Mouse (Mus musculus) cerebellum, adult 2 months (tissue): ENCODE measurements around the gene Tbx19. TPM values are rescaled to one million over a fixed set of nuclear protein-coding genes. Genes with fewer than 3 reads are reported as not detected.
A peak's percentile ranks its signal among the peaks of the same experiment; 100 is the strongest.

ENCODE experiments used
- DNase-seq, 2 experiments: peaks; one replicate each; pipeline ENCODE4 v3.0.0; 2021
- H3K27ac ChIP-seq: fragments of 200-500 bp; 2 replicates; pipeline ENCODE4 v1.5.1; 2012; ENCODE audit warnings: low read length, control low read depth, inconsistent platforms; ENCODE audit not compliant: insufficient read depth
- H3K27me3 ChIP-seq: fragments of 200-500 bp; 2 replicates; pipeline ENCODE4 v1.6.1; 2012; ENCODE audit warnings: inconsistent platforms, mild to moderate bottlenecking, low read length, moderate library complexity; ENCODE audit not compliant: control insufficient read depth, insufficient read depth
- H3K4me1 ChIP-seq: fragments of 200-500 bp; 2 replicates; pipeline ENCODE4 v1.6.1; 2011; ENCODE audit warnings: low read length; ENCODE audit not compliant: control insufficient read depth, insufficient read depth
- H3K4me3 ChIP-seq: fragments of 200-500 bp; replicated peaks from 2 replicates; pipeline ENCODE3; 2011; ENCODE audit warnings: mild to moderate bottlenecking, low read depth, low read length, control low read depth; ENCODE audit not compliant: insufficient read depth
- CTCF ChIP-seq: fragments of 200-500 bp; IDR thresholded peaks from 2 replicates; pipeline ENCODE4 v1.5.1; 2011; ENCODE audit warnings: low read depth, mild to moderate bottlenecking, control low read depth, low read length, moderate library complexity, borderline replicate concordance; ENCODE audit not compliant: insufficient read depth
- POLR2A ChIP-seq: fragments of 200-500 bp; IDR thresholded peaks from 2 replicates; pipeline ENCODE4 v1.6.1; 2011; ENCODE audit warnings: low read length, control low read depth, borderline replicate concordance; ENCODE audit not compliant: insufficient read depth
- WGBS: fragments of 180-500 bp; shearing (Covaris S2); methylation state at CpG from one replicate; pipeline ENCODE4 v1.1.7; 2018; 5-methylcytosine and 5-hydroxymethylcytosine counted together
- polyA plus RNA-seq: library from polyadenylated mRNA; depleted of rRNA; stranded (reverse); fragments of >200 nt; gene quantifications from 2 replicates; pipeline ENCODE4 v1.2.3, GENCODE M21; 2012; rRNA removed

Tbx19 gene
- polyA plus RNA-seq, 1 experiment, result not detected

- Histone ChIP-seq H3K27me3 (no peaks in the 10 kb centered on the region), H3K27ac (no peak overlapping the region), H3K4me1 (no peaks in the 10 kb centered on the region; the same call in 1 of the 2 replicates), H3K4me3 (no peak overlapping the region)
- no peak for TF ChIP-seq CTCF
- no peak for TF ChIP-seq POLR2A
- DNase-seq, result no peak
- 47% methylated on average over 5 of the region's 5 CpGs for WGBS
Observed at GRCm38 (mm10) chr1:165108477-165108876, 52.1 kb downstream of the Tbx19 start.

- DNase-seq, result no peak
- TF ChIP-seq POLR2A (no peak), CTCF (no peak)
- WGBS, result 30% methylated on average over 2 of the region's 2 CpGs
- no peak overlapping the region for H3K27ac ChIP-seq
- no peak overlapping the region for H3K4me3 ChIP-seq
- no peaks in the 10 kb centered on the region; the same call in 1 of the 2 replicates for H3K4me1 ChIP-seq
- no peaks in the 10 kb centered on the region for H3K27me3 ChIP-seq
Observed at GRCm38 (mm10) chr1:165106011-165106385, 54.6 kb downstream of the Tbx19 start.

- Histone ChIP-seq H3K4me3 (no peak overlapping the region), H3K27me3 (no peaks in the 10 kb centered on the region), H3K27ac (no peak overlapping the region), H3K4me1 (no peaks in the 10 kb centered on the region)
- TF ChIP-seq POLR2A, result no peak
- TF ChIP-seq CTCF, result no peak
- WGBS, result 46% methylated on average over 9 of the region's 9 CpGs
- DNase-seq, result no peak
Observed at GRCm38 (mm10) chr1:165105270-165106010, 55.1 kb downstream of the Tbx19 start.

GRCm38 (mm10) chr1:165104707-165105259 is 55.8 kb downstream of the Tbx19 start:
- no peak for TF ChIP-seq CTCF
- TF ChIP-seq POLR2A, result no peak
- H3K27ac ChIP-seq, result no peak overlapping the region
- no peak overlapping the region for H3K4me3 ChIP-seq
- no peaks in the 10 kb centered on the region for H3K27me3 ChIP-seq
- DNase-seq, result no peak
- 36% methylated on average over 7 of the region's 7 CpGs for WGBS
- no peaks in the 10 kb centered on the region for H3K4me1 ChIP-seq

GRCm38 (mm10) chr1:165099569-165099968 is 61.0 kb downstream of the Tbx19 start:
- Histone ChIP-seq H3K4me1 (no peaks in the 10 kb centered on the region), H3K27me3 (no peaks in the 10 kb centered on the region), H3K4me3 (no peak overlapping the region), H3K27ac (no peak overlapping the region)
- no peak for TF ChIP-seq CTCF
- TF ChIP-seq POLR2A, result no peak
- DNase-seq, result no peak

- 17% methylated on average over 7 of the region's 7 CpGs for WGBS
- Histone ChIP-seq H3K27me3 (no peaks in the 10 kb centered on the region), H3K27ac (no peak overlapping the region), H3K4me1 (0 out of 2 replicates have a peak, but pooled peaks cover 3% of the 10 kb centered on the region), H3K4me3 (no peak overlapping the region)
- TF ChIP-seq CTCF (no peak), POLR2A (no peak)
- no peak for DNase-seq
Observed at GRCm38 (mm10) chr1:165094871-165095270, 65.7 kb downstream of the Tbx19 start.

- Histone ChIP-seq H3K4me1 (0 out of 2 replicates have a peak, but pooled peaks cover 3% of the 10 kb centered on the region), H3K27ac (no peak overlapping the region), H3K27me3 (no peaks in the 10 kb centered on the region), H3K4me3 (peak overlapping the region; percentile 50)
- peak; percentile 54 to 61 for DNase-seq
- TF ChIP-seq CTCF (no peak), POLR2A (no peak)
- WGBS, result 14% methylated on average over 15 of the region's 15 CpGs
Observed at GRCm38 (mm10) chr1:165091721-165092120, 68.9 kb downstream of the Tbx19 start.

GRCm38 (mm10) chr1:165089556-165089955 is 71.0 kb downstream of the Tbx19 start:
- TF ChIP-seq CTCF, result no peak
- Histone ChIP-seq H3K27ac (no peak overlapping the region), H3K27me3 (0 out of 2 replicates have a peak, but pooled peaks cover 1% of the 10 kb centered on the region), H3K4me1 (0 out of 2 replicates have a peak, but pooled peaks cover 3% of the 10 kb centered on the region), H3K4me3 (no peak overlapping the region)
- WGBS, result 87% methylated on average over 3 of the region's 3 CpGs
- no peak for DNase-seq

Other genes with a start within 250 kb of the Tbx19 start
- gene Xcl1, start 225.2 kb downstream of the Tbx19 start, polyA plus RNA-seq, result not detected in 2 replicates
- gene Sft2d2, start 33.7 kb upstream of the Tbx19 start, polyA plus RNA-seq, result 11.3 and 12.0 TPM in 2 replicates
- 49.4 and 52.2 TPM in 2 replicates for gene Tiprl, start 76.2 kb upstream of the Tbx19 start, polyA plus RNA-seq
- 3.3 and 3.8 TPM in 2 replicates for gene Gpr161, start 135.0 kb upstream of the Tbx19 start, polyA plus RNA-seq